Mouse (Mus musculus) limb, embryonic 14.5 days (tissue): ENCODE measurements around the gene Plvap. TPM values are rescaled to one million over a fixed set of nuclear protein-coding genes. Genes with fewer than 3 reads are reported as not detected.

Experiments used
- ATAC-seq: fragments of 200-750 bp; cut with Nextera tagmentation; 2 replicates; pipeline ENCODE4 v1.8.0; 2017; ENCODE audit warnings: low read depth, moderate number of reproducible peaks, moderate TSS enrichment; ENCODE audit not compliant: low FRiP score
- DNase-seq: peaks from one replicate; pipeline ENCODE4 v3.0.0-alpha.2; 2015; ENCODE audit warnings: low spot score
- H3K27ac ChIP-seq: fragments of 300-500 bp; sonication (generic); replicated peaks from 2 replicates; pipeline ENCODE4 v1.5.1; 2014; ENCODE audit warnings: low read depth, mild to moderate bottlenecking, low read length, moderate library complexity, mixed read lengths
- H3K27me3 ChIP-seq: fragments of 300-500 bp; sonication (generic); 2 replicates; pipeline ENCODE4 v1.6.1; 2014; ENCODE audit warnings: low read length, mixed read lengths; ENCODE audit not compliant: control insufficient read depth, insufficient read depth
- H3K36me3 ChIP-seq: fragments of 300-500 bp; sonication (generic); 2 replicates; pipeline ENCODE4 v1.6.1; 2014; ENCODE audit warnings: mild to moderate bottlenecking, low read length, moderate library complexity, mixed read lengths; ENCODE audit not compliant: control insufficient read depth, insufficient read depth
- H3K4me1 ChIP-seq: fragments of 300-500 bp; sonication (generic); 2 replicates; pipeline ENCODE4 v1.6.1; 2014; ENCODE audit warnings: antibody characterized with exemption, low read length, mixed read lengths; ENCODE audit not compliant: control insufficient read depth, insufficient read depth
- H3K4me2 ChIP-seq: fragments of 300-500 bp; sonication (generic); replicated peaks from 2 replicates; pipeline ENCODE4 v1.6.1; 2014; ENCODE audit warnings: low read depth, mild to moderate bottlenecking, low read length, moderate library complexity; ENCODE audit not compliant: severe bottlenecking
- H3K4me3 ChIP-seq: fragments of 300-500 bp; sonication (generic); replicated peaks from 2 replicates; pipeline ENCODE4 v1.5.1; 2014; ENCODE audit warnings: low read length
- H3K9ac ChIP-seq: fragments of 300-500 bp; sonication (generic); 2 replicates; pipeline ENCODE4 v1.6.1; 2014; ENCODE audit warnings: mild to moderate bottlenecking, low read depth, low read length, moderate library complexity; ENCODE audit not compliant: severe bottlenecking
- H3K9me3 ChIP-seq: fragments of 300-500 bp; sonication (generic); 2 replicates; pipeline ENCODE4 v1.6.1; 2016; ENCODE audit warnings: low read length; ENCODE audit not compliant: control insufficient read depth
- POLR2A ChIP-seq: fragments of 200-500 bp; IDR thresholded peaks from 2 replicates; pipeline ENCODE4 v1.8.0; 2012; ENCODE audit warnings: inconsistent platforms, mild to moderate bottlenecking, moderate library complexity, borderline replicate concordance; ENCODE audit not compliant: insufficient read depth, insufficient read length; ENCODE audit errors: extremely low read depth
- WGBS: fragments of 180-500 bp; shearing (Covaris S2); extraction: QIAGEN DNeasy Blood & Tissue Kit; methylation state at CpG from one replicate; pipeline ENCODE4 v1.1.7; 2014; 5-methylcytosine and 5-hydroxymethylcytosine counted together
- polyA plus RNA-seq, 2 experiments: library from polyadenylated mRNA; depleted of rRNA in 1 of 2; stranded (reverse) in 1 of 2; unstranded in 1 of 2; fragments of >200 nt; fragmentation: Nextera tagmentation in 1 of 2; extraction: Ambion mirVana in 1 of 2; gene quantifications; 2 replicates each; pipeline versions ENCODE4 v1.2.1 to v1.2.3; 2012 to 2014

Gene Plvap
- polyA plus RNA-seq, 2 experiments: 53.2 to 59.8 TPM

DNA sequence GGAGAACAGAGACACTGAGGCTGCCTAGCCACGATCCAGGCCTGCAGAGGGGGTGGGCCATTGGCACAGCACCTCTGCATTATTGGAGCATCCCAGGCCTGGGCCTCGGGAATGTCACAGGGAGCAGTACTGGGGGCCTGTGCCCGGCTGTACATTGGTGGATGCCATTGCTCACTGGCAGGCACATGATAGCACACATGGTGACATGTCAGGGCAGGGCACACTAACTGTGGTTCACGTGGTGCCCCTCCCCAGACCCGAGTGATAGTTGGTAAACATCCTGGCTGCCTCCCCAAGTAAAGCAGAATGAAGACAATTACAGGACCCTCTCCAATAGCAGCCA is 40.7 kb downstream of the Plvap start:
- Histone ChIP-seq H3K4me2 (no peak overlapping the region), H3K27me3 (no peaks in the 10 kb centered on the region), H3K9ac (no peak overlapping the region), H3K27ac (no peak overlapping the region), H3K4me3 (no peak overlapping the region), H3K9me3 (no peaks in the 10 kb centered on the region), H3K4me1 (peaks cover 6% of the 10 kb centered on the region), H3K36me3 (peaks cover 46% of the 10 kb centered on the region)
- 74% methylated on average over 5 of the region's 5 CpGs for WGBS
- ATAC-seq: no peak
- TF ChIP-seq POLR2A: no peak
- DNase-seq: no peak

DNA sequence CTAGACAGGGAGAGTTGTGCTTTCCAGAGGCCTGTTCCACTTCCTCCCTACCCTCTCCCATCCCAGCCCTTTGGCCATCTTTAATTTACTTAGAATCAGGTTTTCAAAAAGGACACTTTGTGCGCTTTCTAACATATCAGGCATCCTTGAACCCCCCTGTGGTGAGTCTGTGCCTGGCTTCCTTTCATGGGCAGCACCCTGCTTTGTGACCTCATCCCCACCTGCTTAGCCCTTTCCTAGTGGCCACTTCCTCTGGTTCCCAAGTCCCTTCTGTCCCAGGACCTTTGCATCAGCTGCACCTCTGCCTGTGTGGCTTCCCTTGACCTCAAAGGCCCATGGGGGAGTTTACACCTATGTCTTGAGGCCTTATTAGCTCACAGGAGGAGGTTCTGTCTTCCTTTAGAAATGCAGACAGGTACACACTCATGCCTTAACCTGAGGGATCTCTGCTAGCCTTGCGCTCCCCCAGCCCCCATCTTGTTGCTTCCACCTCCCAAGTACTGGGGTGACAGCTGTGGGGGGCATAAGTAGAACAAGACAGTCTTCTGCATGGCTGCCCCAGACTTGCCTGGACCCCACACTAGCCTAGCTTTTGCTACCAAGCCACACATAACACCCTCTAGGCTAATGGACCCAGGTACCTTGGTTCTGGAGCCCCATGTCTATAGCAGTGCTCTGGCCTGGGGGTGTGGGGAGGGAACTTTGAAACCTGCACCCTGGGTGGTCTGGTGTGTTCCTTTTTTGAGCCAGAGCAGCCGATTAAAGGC is 41.2 kb downstream of the Plvap start:
- H3K9me3 ChIP-seq: no peaks in the 10 kb centered on the region
- no peak for DNase-seq
- 83% methylated on average over 3 of the region's 3 CpGs for WGBS

DNA sequence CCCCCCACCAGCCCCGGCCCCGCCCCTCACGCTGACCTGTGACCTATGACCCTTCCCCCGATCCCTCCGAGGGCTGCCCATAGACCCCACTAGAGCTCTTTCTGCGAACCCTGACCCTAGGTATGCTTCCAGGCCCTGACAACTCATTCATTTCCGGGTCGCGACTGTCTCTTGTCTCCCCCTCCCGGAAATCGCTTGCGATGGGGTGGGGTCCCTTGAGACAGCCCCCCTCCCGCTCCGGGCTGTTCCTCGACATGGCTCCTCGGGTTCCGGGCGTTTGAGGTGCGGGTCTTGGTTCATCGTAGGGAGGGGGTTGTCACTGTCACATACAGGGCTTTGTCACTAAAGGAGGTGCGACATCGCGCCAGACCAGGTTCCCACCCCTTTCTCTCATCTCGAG is 42.1 kb downstream of the Plvap start:
- no peak overlapping the region; the same call in 1 of the 2 replicates for H3K27ac ChIP-seq
- no peaks in the 10 kb centered on the region for H3K27me3 ChIP-seq
- 0% methylated on average over 20 of the region's 24 CpGs for WGBS
- TF ChIP-seq POLR2A: no peak
- H3K36me3 ChIP-seq: peaks cover 34% of the 10 kb centered on the region
- peak overlapping the region; percentile 92 for H3K4me2 ChIP-seq
- peak overlapping the region; percentile 69 for H3K9ac ChIP-seq
- no peaks in the 10 kb centered on the region for H3K9me3 ChIP-seq
- DNase-seq: peak; percentile 71
- peak; percentile 12 for ATAC-seq
- peak overlapping the region; percentile 79 for H3K4me3 ChIP-seq
- H3K4me1 ChIP-seq: peaks cover 7% of the 10 kb centered on the region; the same call in 1 of the 2 replicates

More for the DNA sequence above, 41.2 kb downstream of the Plvap start:
- Histone ChIP-seq H3K27me3 (no peaks in the 10 kb centered on the region), H3K9ac (peak overlapping the region; percentile 69), H3K4me3 (peak overlapping the region; percentile 79), H3K27ac (no peak overlapping the region), H3K4me1 (peaks cover 7% of the 10 kb centered on the region; the same call in 1 of the 2 replicates), H3K36me3 (peaks cover 43% of the 10 kb centered on the region), H3K4me2 (peak overlapping the region; percentile 92)
- TF ChIP-seq POLR2A: no peak
- ATAC-seq: no peak

DNA sequence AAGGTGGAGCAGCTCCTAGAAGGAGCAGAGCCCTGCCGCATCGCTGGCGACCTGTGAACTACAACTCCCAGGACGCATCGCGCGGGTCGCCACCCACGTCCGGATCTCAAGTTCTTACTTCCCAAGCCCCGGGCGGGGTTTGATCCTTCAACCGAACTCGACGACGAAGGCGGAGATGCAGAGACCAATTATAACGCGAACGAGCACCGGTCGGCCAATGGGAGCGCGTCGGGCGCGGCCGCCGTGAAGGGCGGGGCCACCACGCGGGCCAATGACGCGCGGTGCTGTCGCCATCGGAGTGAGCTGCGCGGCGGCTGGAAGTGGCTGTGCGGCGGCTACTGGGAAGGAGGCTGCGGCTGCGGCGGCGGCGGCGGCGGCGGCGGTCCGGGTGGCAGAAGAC is 42.6 kb downstream of the Plvap start, which contains the start of gene Dda1:
Gene Dda1 (plus strand): TSS at position 284 of the 400 bp plus-strand sequence.
- DNase-seq: peak; percentile 98
- Histone ChIP-seq H3K4me2 (peak within 1 kb of the TSS; percentile 92), H3K4me3 (peak within 1 kb of the TSS; percentile 79), H3K27ac (no peak within 1 kb of the TSS; the same call in 1 of the 2 replicates), H3K4me1 (peaks cover 12% of the 10 kb centered on the region), H3K9me3 (no peaks in the 10 kb centered on the region), H3K36me3 (peaks cover 29% of the 10 kb centered on the region), H3K27me3 (no peaks in the 10 kb centered on the region), H3K9ac (peak within 1 kb of the TSS; percentile 69)
- no peak for TF ChIP-seq POLR2A
- 1% methylated on average over 18 of the region's 52 CpGs for WGBS
- peak; percentile 91 for ATAC-seq

DNA sequence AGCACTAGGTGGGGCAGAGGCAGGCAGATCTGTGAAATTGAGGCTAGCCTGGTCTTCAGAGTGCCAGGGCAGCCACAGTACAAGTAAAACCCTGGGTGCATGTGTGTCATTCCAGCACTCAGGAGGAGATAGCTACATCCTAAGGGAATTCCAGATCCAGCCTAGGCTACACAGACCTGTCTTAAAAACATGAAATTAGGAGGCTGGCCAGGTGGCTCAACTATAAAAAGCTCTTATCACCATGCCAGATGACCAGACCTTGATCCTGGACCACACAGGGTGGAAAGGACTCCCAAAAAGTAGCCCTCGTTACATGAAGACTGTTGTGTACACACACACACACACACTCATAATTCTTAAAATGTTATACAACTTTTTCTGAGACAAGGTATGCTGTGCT is 43.6 kb downstream of the Plvap start:
- peaks cover 19% of the 10 kb centered on the region for H3K36me3 ChIP-seq
- ATAC-seq (no peak), DNase-seq (no peak)
- no peak overlapping the region for H3K4me3 ChIP-seq
- no peaks in the 10 kb centered on the region for H3K9me3 ChIP-seq
- H3K4me2 ChIP-seq: no peak overlapping the region
- no peak for TF ChIP-seq POLR2A
- no peak overlapping the region for H3K9ac ChIP-seq
- no peaks in the 10 kb centered on the region for H3K27me3 ChIP-seq
- H3K27ac ChIP-seq: no peak overlapping the region
- 75% methylated on average over 1 of the region's 1 CpGs for WGBS
- peaks cover 14% of the 10 kb centered on the region for H3K4me1 ChIP-seq
